Mouse (Mus musculus) hindbrain, postnatal 0 days (tissue): ENCODE results near the gene Nkx2-4. TPM values are rescaled to one million over a fixed set of nuclear protein-coding genes. Genes with fewer than 3 reads are reported as not detected.

Experiments
- ATAC-seq: fragments of 200-750 bp; cut with Nextera tagmentation; 2 replicates; pipeline ENCODE4 v1.8.0; 2017; ENCODE audit warnings: mild to moderate bottlenecking, moderate TSS enrichment, moderate library complexity
- DNase-seq: peaks from one replicate; pipeline ENCODE4 v3.0.0-alpha.2; 2015; ENCODE audit warnings: low spot score
- H3K27ac ChIP-seq: fragments of 300-500 bp; sonication (generic); 2 replicates; pipeline ENCODE4 v1.5.1; 2014; ENCODE audit warnings: mild to moderate bottlenecking
- H3K27me3 ChIP-seq: fragments of 300-500 bp; sonication (generic); 2 replicates; pipeline ENCODE4 v1.6.1; 2014; ENCODE audit warnings: low read length, mixed read lengths; ENCODE audit not compliant: insufficient read depth
- H3K36me3 ChIP-seq: fragments of 300-500 bp; sonication (generic); 2 replicates; pipeline ENCODE4 v1.6.1; 2014; ENCODE audit warnings: low read length, mixed read lengths; ENCODE audit not compliant: insufficient read depth
- H3K4me1 ChIP-seq: fragments of 300-500 bp; sonication (generic); 2 replicates; pipeline ENCODE4 v1.6.1; 2014; ENCODE audit warnings: antibody characterized with exemption, low read length, mixed read lengths; ENCODE audit not compliant: insufficient read depth
- H3K4me2 ChIP-seq: fragments of 300-500 bp; sonication (generic); 2 replicates; pipeline ENCODE4 v1.6.1; 2014; ENCODE audit warnings: low read depth, mild to moderate bottlenecking, low read length, moderate library complexity, mixed read lengths
- H3K4me3 ChIP-seq: fragments of 300-500 bp; sonication (generic); 2 replicates; pipeline ENCODE4 v1.5.1; 2014; ENCODE audit warnings: low read length
- H3K9ac ChIP-seq: fragments of 300-500 bp; sonication (generic); replicated peaks from 2 replicates; pipeline ENCODE4 v1.6.1; 2014; ENCODE audit warnings: mild to moderate bottlenecking, low read length, moderate library complexity, mixed read lengths
- H3K9me3 ChIP-seq: fragments of 300-500 bp; sonication (generic); 2 replicates; pipeline ENCODE4 v1.6.1; 2016; ENCODE audit warnings: low read length, mixed read lengths
- CTCF ChIP-seq: IDR thresholded peaks from 2 replicates; pipeline ENCODE4 v1.5.1; 2016; ENCODE audit warnings: antibody characterized with exemption, control low read depth, low read depth
- WGBS: fragments of 180-500 bp; shearing (Covaris S2); extraction: QIAGEN DNeasy Blood & Tissue Kit; methylation state at CpG from one replicate; pipeline ENCODE4 v1.1.7; 2014; 5-methylcytosine and 5-hydroxymethylcytosine counted together
- polyA plus RNA-seq: library from polyadenylated mRNA; unstranded; fragments of >200 nt; fragmentation: Nextera tagmentation; extraction: Ambion mirVana; gene quantifications from 2 replicates; pipeline ENCODE4 v1.2.1, GENCODE M21; 2015
- total RNA-seq: library from RNA; depleted of rRNA; stranded (reverse); fragments of >200 nt; gene quantifications from 2 replicates; pipeline ENCODE4 v1.2.3, GENCODE M21; 2014; rRNA removed

The Nkx2-4 gene
- total and polyA plus RNA-seq, 2 experiments from 2014 or later, result 0.42 TPM; not detected in 1

GRCm38 (mm10) chr2:147067480-147068246 is 17.6 kb downstream of the Nkx2-4 start:
- Histone ChIP-seq H3K4me2 (no peak overlapping the region), H3K36me3 (peaks cover 12% of the 10 kb centered on the region), H3K27me3 (no peaks in the 10 kb centered on the region), H3K4me3 (no peak overlapping the region), H3K9me3 (no peaks in the 10 kb centered on the region), H3K27ac (no peak overlapping the region), H3K4me1 (no peaks in the 10 kb centered on the region), H3K9ac (no peak overlapping the region)
- DNase-seq (no peak), ATAC-seq (no peak)
- 90% methylated on average over 1 of the region's 1 CpGs for WGBS
- TF ChIP-seq CTCF, result no peak

- Histone ChIP-seq H3K9me3 (no peaks in the 10 kb centered on the region), H3K27me3 (no peaks in the 10 kb centered on the region), H3K4me2 (no peak overlapping the region), H3K4me3 (no peak overlapping the region), H3K4me1 (no peaks in the 10 kb centered on the region), H3K9ac (no peak overlapping the region), H3K36me3 (peaks cover 28% of the 10 kb centered on the region), H3K27ac (no peak overlapping the region)
- DNase-seq (no peak), ATAC-seq (no peak)
- WGBS, result 95% methylated on average over 2 of the region's 2 CpGs
- TF ChIP-seq CTCF, result no peak
Measured at GRCm38 (mm10) chr2:147053229-147053892, 31.9 kb downstream of the Nkx2-4 start.

GRCm38 (mm10) chr2:147047051-147047450 is 38.2 kb downstream of the Nkx2-4 start:
- 77% methylated on average over 3 of the region's 3 CpGs for WGBS

GRCm38 (mm10) chr2:147035864-147036263 is 49.4 kb downstream of the Nkx2-4 start:
- Histone ChIP-seq H3K9me3 (no peaks in the 10 kb centered on the region), H3K4me2 (no peak overlapping the region), H3K4me3 (no peak overlapping the region), H3K27ac (no peak overlapping the region), H3K36me3 (peaks cover 5% of the 10 kb centered on the region; the same call in 1 of the 2 replicates), H3K9ac (no peak overlapping the region), H3K27me3 (no peaks in the 10 kb centered on the region), H3K4me1 (no peaks in the 10 kb centered on the region)
- no peak for DNase-seq
- WGBS, result 93% methylated on average over 2 of the region's 2 CpGs
- no peak for ATAC-seq
- TF ChIP-seq CTCF, result no peak

More at GRCm38 (mm10) chr2:147047051-147047450, 38.2 kb downstream of the Nkx2-4 start:
- ATAC-seq, result no peak
- Histone ChIP-seq H3K36me3 (peaks cover 25% of the 10 kb centered on the region), H3K4me2 (no peak overlapping the region), H3K27me3 (no peaks in the 10 kb centered on the region), H3K4me1 (no peaks in the 10 kb centered on the region), H3K4me3 (no peak overlapping the region), H3K9me3 (no peaks in the 10 kb centered on the region), H3K9ac (no peak overlapping the region), H3K27ac (no peak overlapping the region)
- DNase-seq, result no peak
- TF ChIP-seq CTCF, result no peak

Other genes with a start within 250 kb of the Nkx2-4 start
- 6.6 and 6.9 TPM in 2 replicates for gene Kiz, start 229.6 kb downstream of the Nkx2-4 start, total RNA-seq
- 18.6 and 20.7 TPM in 2 replicates for gene Kiz, start 229.6 kb downstream of the Nkx2-4 start, polyA plus RNA-seq
- 40.3 and 41.3 TPM in 2 replicates for gene Xrn2, start 72.4 kb downstream of the Nkx2-4 start, total RNA-seq
- 57.9 and 60.8 TPM in 2 replicates for gene Xrn2, start 72.4 kb downstream of the Nkx2-4 start, polyA plus RNA-seq
- gene Nkx2-2, start 108.8 kb upstream of the Nkx2-4 start, total RNA-seq, result 17.8 and 40.7 TPM in 2 replicates
- 10.5 and 10.9 TPM in 2 replicates for gene Nkx2-2, start 108.8 kb upstream of the Nkx2-4 start, polyA plus RNA-seq